Mouse (Mus musculus): Measurements from ENCODE around the gene Sik3. TPM values are rescaled to one million over a fixed set of nuclear protein-coding genes. Genes with fewer than 3 reads are reported as not detected.
"Not testable (repeated sequence)": the region's sequence is repeated elsewhere in the genome, so short reads cannot be mapped to it uniquely, and the experiment has no call there.

The Sik3 gene
- polyA plus RNA-seq, 1 experiment from 2014 or later = 10.8 TPM

DNA sequence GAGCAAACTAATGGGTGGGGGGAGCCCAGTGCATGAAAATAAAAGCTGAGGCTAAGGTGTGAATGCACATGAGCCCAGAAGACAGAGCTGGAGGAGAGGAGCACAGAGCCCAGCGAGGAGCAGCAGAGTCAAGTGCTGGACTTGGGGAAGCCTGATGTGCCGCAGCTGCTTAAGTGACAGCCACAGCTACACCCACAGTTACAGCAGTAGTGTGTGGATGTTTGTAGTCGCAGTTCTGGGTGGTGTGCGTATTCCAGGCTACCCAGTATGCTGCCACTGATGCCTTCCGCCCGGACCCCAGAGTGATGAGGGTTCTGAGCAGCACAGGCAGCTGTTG is 139.1 kb downstream of the Sik3 start:
- no peaks in the 10 kb centered on the region for H3K9me3 ChIP-seq (ENCODE audit: control insufficient read depth, low read length)
- H3K4me1 ChIP-seq (ENCODE audit: control insufficient read depth, insufficient read depth, low read length) = no peaks in the 10 kb centered on the region
- no peak overlapping the region for H3K27ac ChIP-seq (ENCODE audit: low read depth, low read length)
- H3K27me3 ChIP-seq (ENCODE audit: control insufficient read depth, insufficient read depth, low read length) = no peaks in the 10 kb centered on the region
- no peak overlapping the region for H3K9ac ChIP-seq (ENCODE audit: low read length)
- H3K36me3 ChIP-seq (ENCODE audit: control insufficient read depth, insufficient read depth, low read length) = no peaks in the 10 kb centered on the region
- WGBS = 90% methylated on average over 6 of the region's 6 CpGs
- no peak overlapping the region for H3K4me2 ChIP-seq (ENCODE audit: low read depth)
- ATAC-seq (ENCODE audit: insufficient read depth, low FRiP score, low TSS enrichment) = no peak
- no peak for DNase-seq (ENCODE audit: low spot score)
- no peak overlapping the region for H3K4me3 ChIP-seq (ENCODE audit: low read depth, low read length)

GRCm38 (mm10) chr9:46152067-46153015 is 139.7 kb downstream of the Sik3 start:
- WGBS = 81% methylated on average over 8 of the region's 8 CpGs
- no peaks in the 10 kb centered on the region for H3K36me3 ChIP-seq (ENCODE audit: control insufficient read depth, insufficient read depth, low read length)
- no peak for ATAC-seq (ENCODE audit: insufficient read depth, low FRiP score, low TSS enrichment)

DNA sequence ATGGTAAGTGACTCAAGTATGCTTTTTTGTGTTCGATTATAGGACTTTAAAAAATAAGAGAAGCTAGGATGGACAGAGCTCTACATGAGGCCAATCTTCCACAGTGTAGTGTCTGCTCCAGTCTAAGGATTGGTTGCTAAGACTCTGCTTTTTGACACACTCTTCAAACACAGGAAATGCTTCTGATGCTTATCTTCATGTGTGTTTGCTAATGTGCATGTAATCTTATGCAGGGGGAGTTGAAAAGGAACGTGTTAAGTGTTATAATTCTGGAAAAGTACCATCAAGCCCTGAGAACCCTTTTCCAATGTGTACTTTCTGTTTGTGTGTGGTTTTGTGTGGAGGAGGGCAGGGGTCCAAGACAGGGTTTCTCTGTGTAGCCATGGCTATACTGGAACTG is 141.8 kb downstream of the Sik3 start:
- Histone ChIP-seq H3K9me3 (ENCODE audit: control insufficient read depth, low read length) (no peaks in the 10 kb centered on the region), H3K4me1 (ENCODE audit: control insufficient read depth, insufficient read depth, low read length) (no peaks in the 10 kb centered on the region), H3K9ac (ENCODE audit: low read length) (no peak overlapping the region), H3K27ac (ENCODE audit: low read depth, low read length) (no peak overlapping the region), H3K4me3 (ENCODE audit: low read depth, low read length) (no peak overlapping the region), H3K36me3 (ENCODE audit: control insufficient read depth, insufficient read depth, low read length) (no peaks in the 10 kb centered on the region), H3K4me2 (ENCODE audit: low read depth) (no peak overlapping the region), H3K27me3 (ENCODE audit: control insufficient read depth, insufficient read depth, low read length) (no peaks in the 10 kb centered on the region)
- ATAC-seq (ENCODE audit: insufficient read depth, low FRiP score, low TSS enrichment) (no peak), DNase-seq (ENCODE audit: low spot score) (no peak)
- WGBS = 78% methylated on average over 2 of the region's 2 CpGs

More at GRCm38 (mm10) chr9:46152067-46153015, 139.7 kb downstream of the Sik3 start:
- DNase-seq (ENCODE audit: low spot score) = no peak
- Histone ChIP-seq H3K4me3 (ENCODE audit: low read depth, low read length) (no peak overlapping the region), H3K27ac (ENCODE audit: low read depth, low read length) (no peak overlapping the region), H3K27me3 (ENCODE audit: control insufficient read depth, insufficient read depth, low read length) (no peaks in the 10 kb centered on the region), H3K9ac (ENCODE audit: low read length) (no peak overlapping the region), H3K4me2 (ENCODE audit: low read depth) (no peak overlapping the region), H3K9me3 (ENCODE audit: control insufficient read depth, low read length) (no peaks in the 10 kb centered on the region), H3K4me1 (ENCODE audit: control insufficient read depth, insufficient read depth, low read length) (no peaks in the 10 kb centered on the region)

- no peak for ATAC-seq (ENCODE audit: insufficient read depth, low FRiP score, low TSS enrichment)
- H3K36me3 ChIP-seq (ENCODE audit: control insufficient read depth, insufficient read depth, low read length) = no peaks in the 10 kb centered on the region
- no peak for DNase-seq (ENCODE audit: low spot score)
- H3K27me3 ChIP-seq (ENCODE audit: control insufficient read depth, insufficient read depth, low read length) = no peaks in the 10 kb centered on the region
- no peaks in the 10 kb centered on the region for H3K9me3 ChIP-seq (ENCODE audit: control insufficient read depth, low read length)
- H3K4me1 ChIP-seq (ENCODE audit: control insufficient read depth, insufficient read depth, low read length) = no peaks in the 10 kb centered on the region
- no peak overlapping the region for H3K27ac ChIP-seq (ENCODE audit: low read depth, low read length)
- H3K9ac ChIP-seq (ENCODE audit: low read length) = no peak overlapping the region
- no peak overlapping the region for H3K4me2 ChIP-seq (ENCODE audit: low read depth)
- no peak overlapping the region for H3K4me3 ChIP-seq (ENCODE audit: low read depth, low read length)
- 84% methylated on average over 4 of the region's 4 CpGs for WGBS
Measured at GRCm38 (mm10) chr9:46155026-46155425, 142.4 kb downstream of the Sik3 start.

- H3K4me3 ChIP-seq (ENCODE audit: low read depth, low read length); H3K4me1 ChIP-seq (ENCODE audit: control insufficient read depth, insufficient read depth, low read length); DNase-seq (ENCODE audit: low spot score); H3K9ac ChIP-seq (ENCODE audit: low read length); H3K36me3 ChIP-seq (ENCODE audit: control insufficient read depth, insufficient read depth, low read length); H3K9me3 ChIP-seq (ENCODE audit: control insufficient read depth, low read length); H3K27me3 ChIP-seq (ENCODE audit: control insufficient read depth, insufficient read depth, low read length); H3K27ac ChIP-seq (ENCODE audit: low read depth, low read length); H3K4me2 ChIP-seq (ENCODE audit: low read depth); ATAC-seq (ENCODE audit: insufficient read depth, low FRiP score, low TSS enrichment): not testable (repeated sequence)
- whole genome bisulfite sequencing = 95% methylated on average over 7 of the region's 8 CpGs
Measured at GRCm38 (mm10) chr9:46155818-46156217, 143.2 kb downstream of the Sik3 start.

DNA sequence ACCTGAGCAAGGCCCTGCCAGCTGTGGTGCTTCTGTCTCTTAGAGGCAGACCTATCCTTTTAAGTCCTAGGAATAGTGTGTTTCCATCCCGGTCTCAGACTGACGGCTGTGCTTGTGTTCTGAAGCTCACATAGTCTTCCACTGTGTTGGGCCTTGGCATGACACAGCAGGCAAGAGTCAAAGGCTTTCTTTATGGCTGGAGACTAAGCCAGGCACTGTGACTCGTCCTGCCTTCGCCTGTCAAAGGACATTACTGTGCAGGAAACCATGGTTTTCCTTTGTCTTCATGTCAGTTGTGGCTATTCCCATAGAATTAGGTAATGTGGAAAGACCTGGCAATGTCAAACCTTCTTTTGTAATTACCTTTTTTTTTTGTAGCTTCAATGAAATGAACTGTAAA is 144.1 kb downstream of the Sik3 start:
- H3K27me3 ChIP-seq (ENCODE audit: control insufficient read depth, insufficient read depth, low read length) = no peaks in the 10 kb centered on the region
- DNase-seq (ENCODE audit: low spot score) (no peak), ATAC-seq (ENCODE audit: insufficient read depth, low FRiP score, low TSS enrichment) (no peak)
- H3K36me3 ChIP-seq (ENCODE audit: control insufficient read depth, insufficient read depth, low read length) = no peaks in the 10 kb centered on the region
- H3K4me2 ChIP-seq (ENCODE audit: low read depth) = no peak overlapping the region
- H3K4me1 ChIP-seq (ENCODE audit: control insufficient read depth, insufficient read depth, low read length) = no peaks in the 10 kb centered on the region
- WGBS = 79% methylated on average over 4 of the region's 4 CpGs
- no peak overlapping the region for H3K9ac ChIP-seq (ENCODE audit: low read length)
- H3K27ac ChIP-seq (ENCODE audit: low read depth, low read length) = no peak overlapping the region
- H3K4me3 ChIP-seq (ENCODE audit: low read depth, low read length) = no peak overlapping the region
- H3K9me3 ChIP-seq (ENCODE audit: control insufficient read depth, low read length) = no peaks in the 10 kb centered on the region

DNA sequence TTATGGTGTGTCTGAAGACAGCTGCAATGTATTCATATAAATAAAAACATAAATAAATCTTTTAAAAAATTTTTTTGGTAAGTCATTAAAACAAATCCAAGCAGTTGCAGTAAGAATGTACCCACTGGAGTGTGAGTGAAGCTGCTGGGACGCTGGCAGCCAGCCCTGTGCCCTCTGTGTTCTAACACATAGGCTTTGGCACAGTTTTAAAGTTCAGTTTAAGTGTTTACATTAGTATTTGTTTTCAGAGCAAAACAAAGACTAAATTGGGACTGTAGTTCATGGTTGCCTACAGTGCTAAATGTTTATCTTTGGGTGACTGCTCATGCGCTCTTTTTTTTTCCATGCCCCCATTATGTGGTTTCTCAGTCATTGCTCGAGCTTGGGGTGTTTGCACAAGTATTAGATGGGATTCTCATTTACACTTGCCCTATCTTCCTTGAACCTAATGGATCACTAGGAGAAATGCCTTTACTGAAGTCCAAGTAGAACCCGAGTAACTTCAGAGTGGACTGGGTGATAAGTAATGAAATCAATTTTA is 145.7 kb downstream of the Sik3 start:
- DNase-seq (ENCODE audit: low spot score) (no peak), ATAC-seq (ENCODE audit: insufficient read depth, low FRiP score, low TSS enrichment) (no peak)
- Histone ChIP-seq H3K4me1 (ENCODE audit: control insufficient read depth, insufficient read depth, low read length) (no peaks in the 10 kb centered on the region), H3K27me3 (ENCODE audit: control insufficient read depth, insufficient read depth, low read length) (no peaks in the 10 kb centered on the region), H3K36me3 (ENCODE audit: control insufficient read depth, insufficient read depth, low read length) (no peaks in the 10 kb centered on the region), H3K4me2 (ENCODE audit: low read depth) (no peak overlapping the region), H3K9ac (ENCODE audit: low read length) (no peak overlapping the region), H3K4me3 (ENCODE audit: low read depth, low read length) (no peak overlapping the region), H3K9me3 (ENCODE audit: control insufficient read depth, low read length) (no peaks in the 10 kb centered on the region), H3K27ac (ENCODE audit: low read depth, low read length) (no peak overlapping the region)
- 93% methylated on average over 4 of the region's 4 CpGs for WGBS

DNA sequence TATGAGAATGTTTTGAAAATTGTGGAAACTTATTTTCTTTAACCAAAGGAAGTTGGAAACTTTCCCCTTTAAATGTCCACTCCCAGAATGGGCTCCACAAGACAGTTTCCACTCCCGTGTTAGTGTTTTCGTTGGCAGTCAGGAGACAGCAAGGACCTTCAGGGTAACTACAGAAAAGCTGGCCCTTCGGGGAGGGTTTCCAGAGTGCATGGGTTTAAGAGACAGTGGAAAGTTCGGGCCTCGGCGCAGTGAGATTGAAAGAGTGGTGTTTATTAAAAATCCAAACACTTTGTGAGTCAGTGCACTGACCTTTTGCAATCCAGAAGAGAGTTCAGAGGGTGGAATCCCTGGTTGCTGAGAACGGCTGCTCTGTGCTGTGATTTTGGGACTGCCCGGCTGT is 150.8 kb downstream of the Sik3 start:
- no peak for ATAC-seq (ENCODE audit: insufficient read depth, low FRiP score, low TSS enrichment)
- H3K27me3 ChIP-seq (ENCODE audit: control insufficient read depth, insufficient read depth, low read length) = no peaks in the 10 kb centered on the region
- H3K36me3 ChIP-seq (ENCODE audit: control insufficient read depth, insufficient read depth, low read length) = no peaks in the 10 kb centered on the region
- no peaks in the 10 kb centered on the region for H3K4me1 ChIP-seq (ENCODE audit: control insufficient read depth, insufficient read depth, low read length)
- no peak overlapping the region for H3K4me2 ChIP-seq (ENCODE audit: low read depth)
- no peak for DNase-seq (ENCODE audit: low spot score)
- no peak overlapping the region for H3K27ac ChIP-seq (ENCODE audit: low read depth, low read length)
- no peak overlapping the region for H3K9ac ChIP-seq (ENCODE audit: low read length)
- no peak overlapping the region for H3K4me3 ChIP-seq (ENCODE audit: low read depth, low read length)
- WGBS = 86% methylated on average over 8 of the region's 8 CpGs
- H3K9me3 ChIP-seq (ENCODE audit: control insufficient read depth, low read length) = no peaks in the 10 kb centered on the region

DNA sequence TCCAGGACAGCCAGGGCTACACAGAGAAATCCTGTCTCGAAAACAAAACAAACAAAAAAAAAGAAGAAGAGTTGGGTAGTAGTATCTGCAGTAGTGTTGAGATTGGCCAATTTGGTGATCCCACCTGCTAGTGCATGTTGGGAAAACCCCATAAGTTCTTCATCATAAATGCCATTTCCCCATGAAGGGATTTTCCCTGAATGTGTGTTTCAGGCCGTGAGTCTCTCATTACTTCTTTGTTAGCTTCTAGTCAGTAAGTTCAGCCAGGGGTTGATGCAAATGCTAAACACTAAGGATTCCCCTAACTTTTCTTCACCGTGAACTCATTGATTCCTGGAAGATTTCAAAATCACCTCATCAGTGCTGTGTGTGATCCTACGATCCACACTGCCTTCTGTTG is 156.2 kb downstream of the Sik3 start:
- Histone ChIP-seq H3K4me1 (ENCODE audit: control insufficient read depth, insufficient read depth, low read length) (no peaks in the 10 kb centered on the region), H3K27me3 (ENCODE audit: control insufficient read depth, insufficient read depth, low read length) (no peaks in the 10 kb centered on the region), H3K9me3 (ENCODE audit: control insufficient read depth, low read length) (no peaks in the 10 kb centered on the region), H3K4me2 (ENCODE audit: low read depth) (no peak overlapping the region), H3K9ac (ENCODE audit: low read length) (no peak overlapping the region), H3K36me3 (ENCODE audit: control insufficient read depth, insufficient read depth, low read length) (no peaks in the 10 kb centered on the region), H3K27ac (ENCODE audit: low read depth, low read length) (no peak overlapping the region), H3K4me3 (ENCODE audit: low read depth, low read length) (no peak overlapping the region)
- WGBS = 93% methylated on average over 4 of the region's 4 CpGs
- DNase-seq (ENCODE audit: low spot score) = no peak
- no peak for ATAC-seq (ENCODE audit: insufficient read depth, low FRiP score, low TSS enrichment)

Measured in neural tube, embryonic 11.5 days (tissue).